Mouse (Mus musculus): Measurements from ENCODE around the gene Swsap1. TPM values are rescaled to one million over a fixed set of nuclear protein-coding genes. Genes with fewer than 3 reads are reported as not detected.

Gene Swsap1
- polyA plus RNA-seq, 1 experiment from 2014 or later: 6.2 TPM

- 77% methylated on average over 5 of the region's 5 CpGs for WGBS
- H3K36me3 ChIP-seq (ENCODE audit: control insufficient read depth, insufficient read depth, low read length): no peaks in the 10 kb centered on the region
- H3K27me3 ChIP-seq (ENCODE audit: control insufficient read depth, insufficient read depth, low read depth, low read length): peaks cover 14% of the 10 kb centered on the region
- H3K9ac ChIP-seq (ENCODE audit: low read length): no peak overlapping the region
- peaks cover 34% of the 10 kb centered on the region for H3K4me1 ChIP-seq (replicated peaks; ENCODE audit: control insufficient read depth, insufficient read depth, low read length)
- no peaks in the 10 kb centered on the region for H3K9me3 ChIP-seq (ENCODE audit: control insufficient read depth, low read length)
- H3K4me3 ChIP-seq (ENCODE audit: low read length): no peak overlapping the region
- no peak overlapping the region for H3K27ac ChIP-seq (ENCODE audit: low read length)
- no peak overlapping the region for H3K4me2 ChIP-seq (ENCODE audit: low read depth, low read length)
- no peak for ATAC-seq (ENCODE audit: low read depth)
Observed at GRCm38 (mm10) chr9:21958372-21958771, 2.8 kb downstream of the Swsap1 start.

- Histone ChIP-seq H3K9me3 (ENCODE audit: control insufficient read depth, low read length) (no peaks in the 10 kb centered on the region), H3K4me2 (ENCODE audit: low read depth, low read length) (no peak overlapping the region), H3K4me1 (replicated peaks; ENCODE audit: control insufficient read depth, insufficient read depth, low read length) (peaks cover 38% of the 10 kb centered on the region), H3K9ac (ENCODE audit: low read length) (no peak overlapping the region), H3K27me3 (ENCODE audit: control insufficient read depth, insufficient read depth, low read depth, low read length) (peaks cover 14% of the 10 kb centered on the region), H3K27ac (ENCODE audit: low read length) (no peak overlapping the region), H3K36me3 (ENCODE audit: control insufficient read depth, insufficient read depth, low read length) (no peaks in the 10 kb centered on the region), H3K4me3 (ENCODE audit: low read length) (no peak overlapping the region)
- 83% methylated on average over 7 of the region's 7 CpGs for WGBS
- no peak for ATAC-seq (ENCODE audit: low read depth)
Observed at GRCm38 (mm10) chr9:21959244-21959643, 3.7 kb downstream of the Swsap1 start.

GRCm38 (mm10) chr9:21960135-21960534 lies 4.6 kb downstream of the Swsap1 start:
- WGBS: 37% methylated on average over 9 of the region's 9 CpGs
- Histone ChIP-seq H3K27me3 (ENCODE audit: control insufficient read depth, insufficient read depth, low read depth, low read length) (peaks cover 14% of the 10 kb centered on the region), H3K27ac (ENCODE audit: low read length) (no peak overlapping the region), H3K9ac (ENCODE audit: low read length) (no peak overlapping the region), H3K36me3 (ENCODE audit: control insufficient read depth, insufficient read depth, low read length) (no peaks in the 10 kb centered on the region), H3K4me3 (ENCODE audit: low read length) (no peak overlapping the region), H3K4me1 (replicated peaks; ENCODE audit: control insufficient read depth, insufficient read depth, low read length) (peaks cover 36% of the 10 kb centered on the region), H3K9me3 (ENCODE audit: control insufficient read depth, low read length) (no peaks in the 10 kb centered on the region), H3K4me2 (ENCODE audit: low read depth, low read length) (no peak overlapping the region)
- ATAC-seq (ENCODE audit: low read depth): no peak

GRCm38 (mm10) chr9:21960558-21961208 lies 5.1 kb downstream of the Swsap1 start:
- H3K27me3 ChIP-seq (ENCODE audit: control insufficient read depth, insufficient read depth, low read depth, low read length): peaks cover 14% of the 10 kb centered on the region
- H3K9ac ChIP-seq (ENCODE audit: low read length): peak overlapping the region; percentile 4; the same call in 1 of the 2 replicates
- 7% methylated on average over 25 of the region's 26 CpGs for WGBS
- H3K4me2 ChIP-seq (ENCODE audit: low read depth, low read length): peak overlapping the region; percentile 93
- no peaks in the 10 kb centered on the region for H3K9me3 ChIP-seq (ENCODE audit: control insufficient read depth, low read length)
- no peaks in the 10 kb centered on the region for H3K36me3 ChIP-seq (ENCODE audit: control insufficient read depth, insufficient read depth, low read length)
- H3K4me1 ChIP-seq (replicated peaks; ENCODE audit: control insufficient read depth, insufficient read depth, low read length): peaks cover 36% of the 10 kb centered on the region
- H3K4me3 ChIP-seq (ENCODE audit: low read length): peak overlapping the region; percentile 55; the same call in 1 of the 2 replicates
- no peak for ATAC-seq (ENCODE audit: low read depth)
- H3K27ac ChIP-seq (ENCODE audit: low read length): no peak overlapping the region

- peaks cover 14% of the 10 kb centered on the region for H3K27me3 ChIP-seq (ENCODE audit: control insufficient read depth, insufficient read depth, low read depth, low read length)
- H3K4me3 ChIP-seq (ENCODE audit: low read length): peak overlapping the region; percentile 55
- peak overlapping the region; percentile 93 for H3K4me2 ChIP-seq (ENCODE audit: low read depth, low read length)
- WGBS: 1% methylated on average over 35 of the region's 35 CpGs
- H3K9me3 ChIP-seq (ENCODE audit: control insufficient read depth, low read length): no peaks in the 10 kb centered on the region
- no peaks in the 10 kb centered on the region for H3K36me3 ChIP-seq (ENCODE audit: control insufficient read depth, insufficient read depth, low read length)
- ATAC-seq (ENCODE audit: low read depth): peak; percentile 18; the same call in 1 of the 2 replicates
- peaks cover 33% of the 10 kb centered on the region for H3K4me1 ChIP-seq (replicated peaks; ENCODE audit: control insufficient read depth, insufficient read depth, low read length)
- H3K27ac ChIP-seq (ENCODE audit: low read length): no peak overlapping the region
- peak overlapping the region; percentile 67 for H3K9ac ChIP-seq (ENCODE audit: low read length)
Observed at GRCm38 (mm10) chr9:21961366-21961980, 5.9 kb downstream of the Swsap1 start.

- peak overlapping the region; percentile 93 for H3K4me2 ChIP-seq (ENCODE audit: low read depth, low read length)
- H3K4me3 ChIP-seq (ENCODE audit: low read length): peak overlapping the region; percentile 55
- peaks cover 14% of the 10 kb centered on the region for H3K27me3 ChIP-seq (ENCODE audit: control insufficient read depth, insufficient read depth, low read depth, low read length)
- peak overlapping the region; percentile 67 for H3K9ac ChIP-seq (ENCODE audit: low read length)
- WGBS: under 1% methylated on average over 15 of the region's 15 CpGs
- H3K36me3 ChIP-seq (ENCODE audit: control insufficient read depth, insufficient read depth, low read length): no peaks in the 10 kb centered on the region
- no peak overlapping the region for H3K27ac ChIP-seq (ENCODE audit: low read length)
- no peaks in the 10 kb centered on the region for H3K9me3 ChIP-seq (ENCODE audit: control insufficient read depth, low read length)
- ATAC-seq (ENCODE audit: low read depth): peak; percentile 55
- H3K4me1 ChIP-seq (replicated peaks; ENCODE audit: control insufficient read depth, insufficient read depth, low read length): peaks cover 31% of the 10 kb centered on the region
Observed at GRCm38 (mm10) chr9:21962010-21962409, 6.5 kb downstream of the Swsap1 start.

GRCm38 (mm10) chr9:21962416-21963059 lies 7.0 kb downstream of the Swsap1 start:
- ATAC-seq (ENCODE audit: low read depth): peak; percentile 82
- H3K27ac ChIP-seq (ENCODE audit: low read length): no peak overlapping the region
- H3K9ac ChIP-seq (ENCODE audit: low read length): peak overlapping the region; percentile 67
- H3K4me3 ChIP-seq (ENCODE audit: low read length): peak overlapping the region; percentile 55
- peaks cover 14% of the 10 kb centered on the region for H3K27me3 ChIP-seq (ENCODE audit: control insufficient read depth, insufficient read depth, low read depth, low read length)
- no peaks in the 10 kb centered on the region for H3K36me3 ChIP-seq (ENCODE audit: control insufficient read depth, insufficient read depth, low read length)
- H3K4me2 ChIP-seq (ENCODE audit: low read depth, low read length): peak overlapping the region; percentile 93
- H3K4me1 ChIP-seq (replicated peaks; ENCODE audit: control insufficient read depth, insufficient read depth, low read length): peaks cover 31% of the 10 kb centered on the region
- 4% methylated on average over 34 of the region's 34 CpGs for WGBS
- H3K9me3 ChIP-seq (ENCODE audit: control insufficient read depth, low read length): no peaks in the 10 kb centered on the region

GRCm38 (mm10) chr9:21963417-21963816 lies 7.9 kb downstream of the Swsap1 start, which contains the start of gene Epor:
TSS of gene Epor (minus strand) at chr9:21963506.
- Histone ChIP-seq H3K4me1 (replicated peaks; ENCODE audit: control insufficient read depth, insufficient read depth, low read length) (peaks cover 31% of the 10 kb centered on the region), H3K4me2 (ENCODE audit: low read depth, low read length) (peak within 1 kb of the TSS; percentile 93), H3K27ac (ENCODE audit: low read length) (no peak within 1 kb of the TSS), H3K36me3 (ENCODE audit: control insufficient read depth, insufficient read depth, low read length) (no peaks in the 10 kb centered on the region), H3K9me3 (ENCODE audit: control insufficient read depth, low read length) (no peaks in the 10 kb centered on the region), H3K4me3 (ENCODE audit: low read length) (peak within 1 kb of the TSS; percentile 55), H3K9ac (ENCODE audit: low read length) (peak within 1 kb of the TSS; percentile 67), H3K27me3 (ENCODE audit: control insufficient read depth, insufficient read depth, low read depth, low read length) (peaks cover 14% of the 10 kb centered on the region)
- peak; percentile 63 for ATAC-seq (ENCODE audit: low read depth)
- 13% methylated on average over 8 of the region's 8 CpGs for WGBS

- Histone ChIP-seq H3K27me3 (ENCODE audit: control insufficient read depth, insufficient read depth, low read depth, low read length) (no peaks in the 10 kb centered on the region; the same call in 1 of the 2 replicates), H3K4me2 (ENCODE audit: low read depth, low read length) (no peak overlapping the region), H3K9ac (ENCODE audit: low read length) (no peak overlapping the region), H3K4me1 (replicated peaks; ENCODE audit: control insufficient read depth, insufficient read depth, low read length) (no peaks in the 10 kb centered on the region), H3K9me3 (ENCODE audit: control insufficient read depth, low read length) (no peaks in the 10 kb centered on the region), H3K36me3 (ENCODE audit: control insufficient read depth, insufficient read depth, low read length) (no peaks in the 10 kb centered on the region), H3K4me3 (ENCODE audit: low read length) (no peak overlapping the region), H3K27ac (ENCODE audit: low read length) (no peak overlapping the region)
- ATAC-seq (ENCODE audit: low read depth): no peak
- 31% methylated on average over 6 of the region's 6 CpGs for WGBS
Observed at GRCm38 (mm10) chr9:21968883-21969282, 13.3 kb downstream of the Swsap1 start.

All from lung, embryonic 16.5 days (tissue).